ENCODE assay signal across 8 mouse cellular contexts in genomic region chr7:65497733-65498583, GRCm38 (mm10). TPM values are rescaled to one million over a fixed set of nuclear protein-coding genes. Genes with fewer than 3 reads are reported as not detected.
DNase-seq lines count a peak whose midpoint lies in the region; ATAC-seq and TF ChIP-seq lines count a peak whose summit lies in the region.

No protein-coding gene starts in this region.

- DNase-seq in G1E (ENCODE audit: low spot score), result peak; percentile 40
- peak; percentile 49 for DNase-seq in cerebellum, adult 2 months
- DNase-seq in forebrain, postnatal 0 days, result peak; percentile 49
- DNase-seq in heart, postnatal 36 days, result peak; percentile 74 to 80
- DNase-seq in layer of hippocampus, adult 11-12 months (ENCODE audit: low spot score), result peak; percentile 78
- DNase-seq in ovary, postnatal 36 days (ENCODE audit: low spot score), result peak; percentile 83

- ATAC-seq in G1E (ENCODE audit: extremely low read depth, insufficient number of reproducible peaks, low FRiP score, poor library complexity, severe bottlenecking), result peak; percentile 49; the same call in 1 of the 2 replicates
- peak; percentile 65 for ATAC-seq in forebrain, postnatal 0 days
- ATAC-seq in lung, embryonic 15.5 days (ENCODE audit: borderline replicate concordance, extremely low read depth, low FRiP score, low TSS enrichment), result 0 out of 2 replicates have a peak, but pooled peaks have one; percentile 31
- no peak for ATAC-seq in activated CD4-positive, CD25-positive, alpha-beta regulatory T cell, adult 4 months

- no peaks in the 10 kb centered on the region for H3K4me1 ChIP-seq in G1E (ENCODE audit: insufficient read depth, low read depth, low read length)
- no peaks in the 10 kb centered on the region for H3K4me1 ChIP-seq in cerebellum, adult 2 months (ENCODE audit: control insufficient read depth, insufficient read depth, low read length)
- H3K4me1 ChIP-seq in forebrain, postnatal 0 days (ENCODE audit: insufficient read depth), result no peaks in the 10 kb centered on the region
- H3K4me1 ChIP-seq in lung, embryonic 15.5 days, result no peaks in the 10 kb centered on the region

- H3K4me2 ChIP-seq in forebrain, postnatal 0 days (ENCODE audit: low read depth), result no peak overlapping the region
- no peak overlapping the region for H3K4me2 ChIP-seq in lung, embryonic 15.5 days

- H3K9ac ChIP-seq in forebrain, postnatal 0 days, result no peak overlapping the region
- H3K9ac ChIP-seq in lung, embryonic 15.5 days, result no peak overlapping the region

- no peaks in the 10 kb centered on the region for H3K36me3 ChIP-seq in G1E (replicated peaks)
- H3K36me3 ChIP-seq in forebrain, postnatal 0 days (ENCODE audit: insufficient read depth), result no peaks in the 10 kb centered on the region
- no peaks in the 10 kb centered on the region for H3K36me3 ChIP-seq in lung, embryonic 15.5 days

- no peaks in the 10 kb centered on the region for H3K9me3 ChIP-seq in G1E (replicated peaks)
- H3K9me3 ChIP-seq in forebrain, postnatal 0 days (ENCODE audit: low read length), result no peaks in the 10 kb centered on the region
- no peaks in the 10 kb centered on the region for H3K9me3 ChIP-seq in lung, embryonic 15.5 days

- WGBS in cerebellum, adult 2 months, result 75% methylated on average over 12 of the region's 12 CpGs
- 55% methylated on average over 12 of the region's 12 CpGs for WGBS in forebrain, postnatal 0 days
- 50% methylated on average over 12 of the region's 12 CpGs for WGBS in lung, embryonic 15.5 days

- H3K4me3 ChIP-seq in G1E (ENCODE audit: low read depth, low read length), result no peak overlapping the region
- no peak overlapping the region for H3K4me3 ChIP-seq in cerebellum, adult 2 months (replicated peaks; ENCODE audit: insufficient read depth, low read depth, low read length)
- no peak overlapping the region for H3K4me3 ChIP-seq in forebrain, postnatal 0 days (ENCODE audit: low read depth, low read length)
- no peak overlapping the region for H3K4me3 ChIP-seq in lung, embryonic 15.5 days

- intact Hi-C loops in heart, postnatal 36 days (cut with DNase I), result loop anchor here (1.0 kb wide), 1 partner anchor 179 kb away; no protein-coding TSS in a partner anchor

- no peaks in the 10 kb centered on the region; the same call in none of the 2 replicates for H3K27me3 ChIP-seq in G1E (ENCODE audit: insufficient read depth, low read length)
- H3K27me3 ChIP-seq in cerebellum, adult 2 months (ENCODE audit: control insufficient read depth, insufficient read depth, low read length), result no peaks in the 10 kb centered on the region; the same call in 1 of the 2 replicates
- no peaks in the 10 kb centered on the region for H3K27me3 ChIP-seq in forebrain, postnatal 0 days (ENCODE audit: insufficient read depth, low read length)
- H3K27me3 ChIP-seq in lung, embryonic 15.5 days, result no peaks in the 10 kb centered on the region

- H3K27ac ChIP-seq in cerebellum, adult 2 months (ENCODE audit: insufficient read depth, low read length), result no peak overlapping the region
- H3K27ac ChIP-seq in forebrain, postnatal 0 days (ENCODE audit: low read depth, low read length), result no peak overlapping the region
- no peak overlapping the region for H3K27ac ChIP-seq in lung, embryonic 15.5 days

- TF ChIP-seq POLR2A in cerebellum, adult 2 months (IDR thresholded peaks at IDR 0.05; ENCODE audit: borderline replicate concordance, insufficient read depth, low read length), result no peak

- TF ChIP-seq CTCF in G1E (IDR thresholded peaks at IDR 0.05; ENCODE audit: low read depth, low read length), result peak; percentile 39
- TF ChIP-seq CTCF in cerebellum, adult 2 months (IDR thresholded peaks at IDR 0.05; ENCODE audit: borderline replicate concordance, insufficient read depth, low read depth, low read length), result peak; percentile 48
- peak; percentile 71 for TF ChIP-seq CTCF in forebrain, postnatal 0 days (IDR thresholded peaks at IDR 0.05; ENCODE audit: low read depth)

RNA-seq across cellular contexts. Expression of gene Tjp1, which starts 29.6 kb away (rescaled TPM):
- 119 and 128 TPM in 2 replicates for total RNA-seq in G1E (2014; fragmentation: Nextera tagmentation)
- total RNA-seq in G1E (2017), result 76.3 and 95.0 TPM in 2 replicates
- 17.8 and 18.9 TPM in 2 replicates for polyA plus RNA-seq in G1E (2012)
- 42.9 and 44.3 TPM in 2 replicates for polyA plus RNA-seq in cerebellum, adult 2 months (2012; rRNA removed)
- total RNA-seq in forebrain, postnatal 0 days (2014; rRNA removed), result 41.2 and 64.4 TPM in 2 replicates
- 11.6 and 15.8 TPM in 2 replicates for polyA plus RNA-seq in forebrain, postnatal 0 days (2015; fragmentation: Nextera tagmentation; extraction: Ambion mirVana)
- total RNA-seq in heart, postnatal 36 days (2021), result 100 to 1,000 TPM; 110 to 116 TPM
- polyA plus RNA-seq in lung, embryonic 15.5 days (2015; fragmentation: Nextera tagmentation; extraction: Ambion mirVana), result 37.7 and 41.1 TPM in 2 replicates
- polyA plus RNA-seq in activated CD4-positive, CD25-positive, alpha-beta regulatory T cell, adult 4 months (2017; shearing (Covaris generic)), result not detected

Comparison
In these comparisons a context has a peak if more than half of its experiments do, and no peak if none do; other contexts are left out.
1. RNA of gene Tjp1, which starts 29.6 kb away (polyA plus RNA-seq): 42.9 to 44.3 TPM in cerebellum, adult 2 months, 37.7 to 41.1 TPM in lung, embryonic 15.5 days, 17.8 to 18.9 TPM in G1E and 11.6 to 15.8 TPM in forebrain, postnatal 0 days; not detected in activated CD4-positive, CD25-positive, alpha-beta regulatory T cell, adult 4 months; every median in the first group is over 10 times any median in the second.
2. Peak in every context shown above with its lines, with median percentiles within 50 percentile points of each other: DNase-seq and CTCF ChIP-seq.